Mouse (Mus musculus): Measurements from ENCODE around the gene Sap25. TPM values are rescaled to one million over a fixed set of nuclear protein-coding genes. Genes with fewer than 3 reads are reported as not detected.

The Sap25 gene
- polyA plus RNA-seq, 1 experiment, result 37.9 TPM

- H3K36me3 ChIP-seq (ENCODE audit: control insufficient read depth, insufficient read depth, low read length), result no peaks in the 10 kb centered on the region
- TF ChIP-seq CTCF (IDR thresholded peaks at IDR 0.05; ENCODE audit: control insufficient read depth, insufficient read depth, insufficient replicate concordance, low read depth, low read length) (no peak), POLR2A (IDR thresholded peaks at IDR 0.05; ENCODE audit: control insufficient read depth, low read depth, low read length) (no peak)
- no peak overlapping the region for H3K4me3 ChIP-seq (ENCODE audit: control insufficient read depth, low read depth, low read length)
- no peaks in the 10 kb centered on the region for H3K27me3 ChIP-seq (ENCODE audit: control insufficient read depth, insufficient read depth, low read length)
- no peak overlapping the region for H3K27ac ChIP-seq (ENCODE audit: control insufficient read depth, insufficient read depth, low read depth, low read length)
- H3K4me1 ChIP-seq (ENCODE audit: control insufficient read depth, insufficient read depth, low read length), result peaks cover 3% of the 10 kb centered on the region; the same call in 1 of the 2 replicates
Measured at GRCm38 (mm10) chr5:137686127-137686790, 45.1 kb downstream of the Sap25 start.

GRCm38 (mm10) chr5:137689974-137690373 lies 48.8 kb downstream of the Sap25 start:
- TF ChIP-seq CTCF (IDR thresholded peaks at IDR 0.05; ENCODE audit: control insufficient read depth, insufficient read depth, insufficient replicate concordance, low read depth, low read length) (no peak), POLR2A (IDR thresholded peaks at IDR 0.05; ENCODE audit: control insufficient read depth, low read depth, low read length) (no peak)
- Histone ChIP-seq H3K36me3 (ENCODE audit: control insufficient read depth, insufficient read depth, low read length) (no peaks in the 10 kb centered on the region), H3K4me1 (ENCODE audit: control insufficient read depth, insufficient read depth, low read length) (no peaks in the 10 kb centered on the region), H3K27ac (ENCODE audit: control insufficient read depth, insufficient read depth, low read depth, low read length) (no peak overlapping the region), H3K4me3 (ENCODE audit: control insufficient read depth, low read depth, low read length) (no peak overlapping the region), H3K27me3 (ENCODE audit: control insufficient read depth, insufficient read depth, low read length) (no peaks in the 10 kb centered on the region)

- no peak for TF ChIP-seq CTCF (IDR thresholded peaks at IDR 0.05; ENCODE audit: control insufficient read depth, insufficient read depth, insufficient replicate concordance, low read depth, low read length)
- no peak for TF ChIP-seq POLR2A (IDR thresholded peaks at IDR 0.05; ENCODE audit: control insufficient read depth, low read depth, low read length)
- H3K27ac ChIP-seq (ENCODE audit: control insufficient read depth, insufficient read depth, low read depth, low read length), result no peak overlapping the region
Measured at GRCm38 (mm10) chr5:137690531-137690930, 49.4 kb downstream of the Sap25 start.

GRCm38 (mm10) chr5:137691881-137692280 lies 50.7 kb downstream of the Sap25 start:
- H3K4me3 ChIP-seq (ENCODE audit: control insufficient read depth, low read depth, low read length), result no peak overlapping the region
- H3K27ac ChIP-seq (ENCODE audit: control insufficient read depth, insufficient read depth, low read depth, low read length), result no peak overlapping the region
- no peaks in the 10 kb centered on the region for H3K36me3 ChIP-seq (ENCODE audit: control insufficient read depth, insufficient read depth, low read length)
- no peaks in the 10 kb centered on the region for H3K4me1 ChIP-seq (ENCODE audit: control insufficient read depth, insufficient read depth, low read length)
- H3K27me3 ChIP-seq (ENCODE audit: control insufficient read depth, insufficient read depth, low read length), result no peaks in the 10 kb centered on the region
- no peak for TF ChIP-seq CTCF (IDR thresholded peaks at IDR 0.05; ENCODE audit: control insufficient read depth, insufficient read depth, insufficient replicate concordance, low read depth, low read length)
- TF ChIP-seq POLR2A (IDR thresholded peaks at IDR 0.05; ENCODE audit: control insufficient read depth, low read depth, low read length), result no peak

More at GRCm38 (mm10) chr5:137690531-137690930, 49.4 kb downstream of the Sap25 start:
- no peaks in the 10 kb centered on the region for H3K4me1 ChIP-seq (ENCODE audit: control insufficient read depth, insufficient read depth, low read length)
- no peaks in the 10 kb centered on the region for H3K36me3 ChIP-seq (ENCODE audit: control insufficient read depth, insufficient read depth, low read length)
- H3K4me3 ChIP-seq (ENCODE audit: control insufficient read depth, low read depth, low read length), result no peak overlapping the region
- no peaks in the 10 kb centered on the region for H3K27me3 ChIP-seq (ENCODE audit: control insufficient read depth, insufficient read depth, low read length)

Other genes with a start within 250 kb of the Sap25 start
- gene Zan, start 164.3 kb upstream of the Sap25 start, polyA plus RNA-seq (2012; rRNA removed), result 10.2 and 11.5 TPM in 2 replicates
- gene Pop7, start 138.8 kb upstream of the Sap25 start, polyA plus RNA-seq (2012; rRNA removed), result 10.2 and 12.7 TPM in 2 replicates
- gene Gigyf1, start 122.8 kb upstream of the Sap25 start, polyA plus RNA-seq (2012; rRNA removed), result 11.5 and 12.0 TPM in 2 replicates
- gene Epo, start 108.1 kb upstream of the Sap25 start, polyA plus RNA-seq (2012; rRNA removed), result not detected in 2 replicates
- 369 and 402 TPM in 2 replicates for gene Gnb2, start 107.8 kb upstream of the Sap25 start, polyA plus RNA-seq (2012; rRNA removed)
- 0.25 TPM in 2 replicates for gene Actl6b, start 87.8 kb upstream of the Sap25 start, polyA plus RNA-seq (2012; rRNA removed)
- gene Tfr2, start 71.5 kb upstream of the Sap25 start, polyA plus RNA-seq (2012; rRNA removed), result 4.5 and 5.2 TPM in 2 replicates
- gene Mospd3, start 40.3 kb upstream of the Sap25 start, polyA plus RNA-seq (2012; rRNA removed), result 43.0 and 45.2 TPM in 2 replicates
- 98.5 and 102 TPM in 2 replicates for gene Pcolce, start 27.6 kb upstream of the Sap25 start, polyA plus RNA-seq (2012; rRNA removed)
- gene Fbxo24, start 12.3 kb upstream of the Sap25 start, polyA plus RNA-seq (2012; rRNA removed), result 175 and 181 TPM in 2 replicates
- 131 and 139 TPM in 2 replicates for gene Lrch4, start 12.2 kb upstream of the Sap25 start, polyA plus RNA-seq (2012; rRNA removed)
- gene Gm20605, start 12.2 kb upstream of the Sap25 start, polyA plus RNA-seq (2012; rRNA removed), result 15.0 and 15.6 TPM in 2 replicates
- 0.22 and 0.24 TPM in 2 replicates for gene Irs3, start 4.4 kb downstream of the Sap25 start, polyA plus RNA-seq (2012; rRNA removed)
- gene Agfg2, start 43.4 kb downstream of the Sap25 start, polyA plus RNA-seq (2012; rRNA removed), result 12.0 and 12.5 TPM in 2 replicates
- gene Nyap1, start 100.3 kb downstream of the Sap25 start, polyA plus RNA-seq (2012; rRNA removed), result 0.97 and 0.98 TPM in 2 replicates
- gene Tsc22d4, start 104.4 kb downstream of the Sap25 start, polyA plus RNA-seq (2012; rRNA removed), result 423 and 435 TPM in 2 replicates
- 48.3 and 60.4 TPM in 2 replicates for gene Ppp1r35, start 137.5 kb downstream of the Sap25 start, polyA plus RNA-seq (2012; rRNA removed)
- gene Mepce, start 146.3 kb downstream of the Sap25 start, polyA plus RNA-seq (2012; rRNA removed), result 103 and 114 TPM in 2 replicates
- 10.9 and 12.3 TPM in 2 replicates for gene Zcwpw1, start 146.5 kb downstream of the Sap25 start, polyA plus RNA-seq (2012; rRNA removed)
- 2.5 and 4.4 TPM in 2 replicates for gene Pilra, start 194.9 kb downstream of the Sap25 start, polyA plus RNA-seq (2012; rRNA removed)
- 0.89 TPM in 1 of 2 replicates, not detected in the other for gene Pilrb1, start 216.8 kb downstream of the Sap25 start, polyA plus RNA-seq (2012; rRNA removed)
- gene Pilrb2, start 230.5 kb downstream of the Sap25 start, polyA plus RNA-seq (2012; rRNA removed), result not detected in 2 replicates

All from testis, adult 2 months (tissue).